Mouse (Mus musculus) intestine, postnatal 0 days (tissue): ENCODE results near the gene Zyx. TPM values are rescaled to one million over a fixed set of nuclear protein-coding genes. Genes with fewer than 3 reads are reported as not detected.

Experiments used
- ATAC-seq: fragments of 200-750 bp; cut with Nextera tagmentation; 2 replicates; pipeline ENCODE4 v1.8.0; 2017; ENCODE audit warnings: mild to moderate bottlenecking, moderate TSS enrichment, moderate library complexity
- H3K27ac ChIP-seq: fragments of 300-500 bp; sonication (generic); 2 replicates; pipeline ENCODE4 v1.5.1; 2014; ENCODE audit warnings: mild to moderate bottlenecking, low read depth, low read length, moderate library complexity
- H3K27me3 ChIP-seq: fragments of 300-500 bp; sonication (generic); replicated peaks from 2 replicates; pipeline ENCODE4 v1.6.1; 2014; ENCODE audit warnings: low read length, mixed read lengths; ENCODE audit not compliant: control insufficient read depth, insufficient read depth
- H3K36me3 ChIP-seq: fragments of 300-500 bp; sonication (generic); 2 replicates; pipeline ENCODE4 v1.6.1; 2014; ENCODE audit warnings: mild to moderate bottlenecking, moderate library complexity; ENCODE audit not compliant: control insufficient read depth, insufficient read depth
- H3K4me1 ChIP-seq: fragments of 300-500 bp; sonication (generic); replicated peaks from 2 replicates; pipeline ENCODE4 v1.6.1; 2014; ENCODE audit warnings: antibody characterized with exemption, low read length, mixed read lengths; ENCODE audit not compliant: control insufficient read depth, insufficient read depth
- H3K4me2 ChIP-seq: fragments of 300-500 bp; sonication (generic); replicated peaks from 2 replicates; pipeline ENCODE4 v1.6.1; 2014; ENCODE audit warnings: low read depth, mild to moderate bottlenecking, moderate library complexity
- H3K4me3 ChIP-seq: fragments of 300-500 bp; sonication (generic); 2 replicates; pipeline ENCODE4 v1.5.1; 2014; ENCODE audit warnings: low read depth, low read length
- H3K9ac ChIP-seq: fragments of 300-500 bp; sonication (generic); 2 replicates; pipeline ENCODE4 v1.6.1; 2014; ENCODE audit warnings: mild to moderate bottlenecking, low read depth, low read length
- H3K9me3 ChIP-seq: fragments of 300-500 bp; sonication (generic); 2 replicates; pipeline ENCODE4 v1.6.1; 2016; ENCODE audit warnings: mixed run types; ENCODE audit not compliant: control insufficient read depth
- CTCF ChIP-seq: sonication (generic); IDR thresholded peaks from 2 replicates; pipeline ENCODE4 v1.5.1; 2016; ENCODE audit warnings: low read depth, mild to moderate bottlenecking, control low read depth, antibody characterized with exemption, moderate library complexity
- WGBS: fragments of 180-500 bp; shearing (Covaris S2); extraction: QIAGEN DNeasy Blood & Tissue Kit; methylation state at CpG from one replicate; pipeline ENCODE4 v1.1.7; 2014; 5-methylcytosine and 5-hydroxymethylcytosine counted together
- polyA plus RNA-seq: library from polyadenylated mRNA; unstranded; fragments of >200 nt; fragmentation: Nextera tagmentation; extraction: Ambion mirVana; gene quantifications from 2 replicates; pipeline ENCODE4 v1.2.1, GENCODE M21; 2015

Zyx gene
- polyA plus RNA-seq, 1 experiment from 2014 or later: 54.8 TPM

DNA sequence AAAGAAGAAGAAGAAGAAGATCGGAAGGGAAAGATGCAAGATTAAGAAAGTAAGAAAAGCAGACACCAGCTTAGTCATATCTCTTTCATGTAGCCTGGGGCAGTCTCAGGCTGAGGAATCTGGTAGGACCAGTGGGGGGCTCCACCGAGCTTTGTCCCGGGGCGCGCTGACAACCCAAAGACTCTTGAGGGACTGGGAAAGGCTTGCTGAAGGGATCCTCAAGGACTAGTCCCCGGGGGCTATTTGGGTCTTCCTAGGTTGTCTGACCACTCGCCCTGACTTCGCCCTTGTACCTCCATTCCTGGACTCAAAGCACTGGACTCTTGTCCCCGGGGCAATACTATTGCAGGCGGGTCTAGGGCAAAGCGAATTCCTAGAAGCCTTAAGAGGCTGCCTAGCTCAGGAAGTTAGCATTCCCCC is 414 bp upstream of the Zyx start:
- Histone ChIP-seq H3K36me3 (peaks cover 9% of the 10 kb centered on the region; the same call in 1 of the 2 replicates), H3K27me3 (no peaks in the 10 kb centered on the region), H3K4me1 (peaks cover 20% of the 10 kb centered on the region), H3K9me3 (no peaks in the 10 kb centered on the region), H3K4me2 (peak overlapping the region; percentile 96), H3K27ac (peak overlapping the region; percentile 93), H3K9ac (peak overlapping the region; percentile 91), H3K4me3 (peak overlapping the region; percentile 89)
- peak; percentile 75 for TF ChIP-seq CTCF
- WGBS: 0% methylated on average over 11 of the region's 11 CpGs
- ATAC-seq: peak; percentile 52

DNA sequence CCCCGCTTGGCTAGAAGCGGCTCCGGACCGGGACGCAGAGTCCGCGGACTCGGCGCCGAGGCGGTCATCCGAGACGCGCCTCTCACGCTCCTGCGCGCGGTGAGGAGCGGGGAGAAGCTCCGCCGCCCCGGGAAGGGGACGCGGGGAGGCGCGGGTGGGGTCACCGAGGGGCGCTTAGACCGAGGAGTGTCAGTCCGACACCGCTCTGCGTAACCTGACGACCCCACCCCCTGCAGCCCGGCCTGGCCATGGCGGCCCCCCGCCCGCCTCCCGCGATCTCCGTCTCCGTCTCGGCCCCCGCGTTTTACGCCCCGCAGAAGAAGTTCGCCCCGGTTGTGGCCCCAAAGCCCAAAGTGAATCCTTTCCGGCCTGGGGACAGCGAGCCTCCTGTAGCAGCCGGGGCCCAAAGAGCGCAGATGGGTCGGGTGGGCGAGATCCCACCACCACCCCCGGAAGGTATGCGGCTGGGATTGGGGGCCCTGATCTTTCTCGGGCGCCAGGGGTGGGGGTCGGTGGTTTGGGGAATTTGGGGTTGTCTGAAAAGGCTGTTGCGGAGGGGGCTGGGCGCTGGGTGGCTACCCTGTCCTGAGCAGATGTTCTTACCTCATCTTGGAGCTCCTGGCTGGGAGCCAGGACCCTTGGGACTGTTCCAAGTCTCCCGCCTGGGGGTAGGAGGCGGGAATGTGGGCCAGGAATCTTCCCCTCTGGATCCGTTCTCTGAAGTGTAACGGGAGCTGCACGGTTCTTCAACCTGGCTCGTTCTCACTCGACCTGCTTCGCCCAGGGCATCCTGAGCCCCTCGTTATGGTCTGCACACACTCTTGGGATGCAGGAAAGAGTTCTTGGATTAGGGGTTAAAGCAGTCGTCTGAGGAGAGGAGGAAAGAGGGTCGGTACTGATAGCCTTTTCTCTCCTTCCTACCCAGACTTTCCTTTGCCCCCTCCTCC is 864 bp downstream of the Zyx start:
- no peaks in the 10 kb centered on the region for H3K9me3 ChIP-seq
- peaks cover 20% of the 10 kb centered on the region for H3K4me1 ChIP-seq

DNA sequence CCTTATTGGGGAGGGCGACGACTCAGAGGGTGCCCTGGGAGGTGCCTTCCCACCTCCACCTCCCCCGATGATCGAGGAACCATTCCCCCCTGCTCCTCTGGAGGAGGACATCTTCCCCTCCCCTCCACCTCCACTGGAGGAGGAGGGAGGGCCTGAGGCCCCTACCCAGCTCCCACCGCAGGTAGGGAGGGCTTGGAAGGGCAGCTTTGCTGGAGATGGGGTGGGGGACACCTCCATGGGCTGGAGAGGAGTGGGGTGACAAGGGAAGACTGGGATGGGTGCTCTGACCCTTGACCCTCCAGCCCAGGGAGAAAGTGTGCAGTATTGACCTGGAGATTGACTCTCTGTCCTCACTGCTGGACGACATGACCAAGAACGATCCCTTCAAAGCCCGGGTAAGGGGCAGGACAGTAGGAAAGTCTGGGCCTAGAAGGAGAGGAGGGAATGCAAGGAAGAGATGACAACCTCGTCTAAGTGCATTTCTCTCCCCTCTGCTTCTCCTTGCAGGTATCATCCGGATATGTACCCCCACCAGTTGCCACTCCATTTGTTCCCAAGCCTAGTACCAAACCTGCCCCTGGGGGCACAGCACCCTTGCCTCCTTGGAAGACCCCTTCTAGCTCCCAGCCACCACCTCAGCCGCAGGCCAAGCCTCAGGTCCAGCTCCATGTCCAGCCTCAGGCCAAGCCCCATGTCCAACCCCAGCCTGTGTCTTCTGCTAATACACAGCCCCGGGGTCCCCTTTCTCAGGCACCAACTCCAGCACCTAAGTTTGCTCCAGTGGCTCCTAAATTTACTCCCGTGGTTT is 1.7 kb downstream of the Zyx start:
- TF ChIP-seq CTCF: no peak
- Histone ChIP-seq H3K4me2 (peak overlapping the region; percentile 96), H3K4me1 (peaks cover 20% of the 10 kb centered on the region), H3K27ac (no peak overlapping the region), H3K9me3 (no peaks in the 10 kb centered on the region), H3K36me3 (peaks cover 19% of the 10 kb centered on the region), H3K4me3 (peak overlapping the region; percentile 89), H3K27me3 (no peaks in the 10 kb centered on the region), H3K9ac (peak overlapping the region; percentile 91)
- no peak for ATAC-seq
- 41% methylated on average over 13 of the region's 13 CpGs for WGBS

More for the DNA sequence above, 864 bp downstream of the Zyx start:
- Histone ChIP-seq H3K27me3 (no peaks in the 10 kb centered on the region), H3K9ac (peak overlapping the region; percentile 91), H3K4me2 (peak overlapping the region; percentile 96), H3K27ac (peak overlapping the region; percentile 93), H3K4me3 (peak overlapping the region; percentile 89), H3K36me3 (peaks cover 10% of the 10 kb centered on the region)
- ATAC-seq: peak; percentile 12
- 1% methylated on average over 69 of the region's 72 CpGs for WGBS
- TF ChIP-seq CTCF: no peak

DNA sequence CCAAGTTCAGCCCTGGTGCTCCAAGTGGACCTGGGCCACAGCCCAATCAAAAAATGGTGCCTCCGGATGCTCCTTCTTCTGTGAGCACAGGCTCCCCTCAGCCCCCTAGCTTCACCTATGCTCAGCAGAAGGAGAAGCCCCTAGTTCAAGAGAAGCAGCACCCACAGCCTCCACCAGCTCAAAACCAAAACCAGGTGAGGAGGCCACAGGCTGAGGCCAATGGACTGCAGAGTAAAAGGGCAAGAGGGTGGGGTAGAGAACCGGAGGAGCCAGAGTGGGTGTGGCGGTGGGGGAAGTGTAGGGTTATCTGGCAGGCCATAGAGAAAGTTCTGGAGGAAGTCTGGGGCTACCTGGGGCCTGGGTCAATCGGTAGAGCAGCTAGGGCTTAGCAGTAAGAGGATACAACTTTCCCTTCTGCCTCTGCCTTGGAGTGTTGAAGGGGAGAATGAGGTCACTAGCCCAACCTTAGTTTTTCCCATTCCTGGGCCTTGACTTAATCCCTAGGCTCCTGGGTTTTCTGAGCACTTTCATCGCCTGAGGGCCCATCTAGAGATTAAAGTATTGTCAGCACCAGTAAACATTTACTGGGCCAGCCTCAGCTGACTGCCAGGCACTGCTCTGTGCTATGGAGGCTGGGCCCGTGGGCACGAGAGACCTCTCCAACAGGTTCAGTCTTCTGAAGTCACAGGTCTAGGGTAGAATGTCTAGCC is 2.5 kb downstream of the Zyx start:
- no peak for ATAC-seq
- Histone ChIP-seq H3K4me3 (peak overlapping the region; percentile 89), H3K27ac (no peak overlapping the region; the same call in 1 of the 2 replicates), H3K36me3 (peaks cover 27% of the 10 kb centered on the region), H3K4me2 (peak overlapping the region; percentile 96), H3K27me3 (no peaks in the 10 kb centered on the region), H3K9ac (no peak overlapping the region), H3K4me1 (peaks cover 20% of the 10 kb centered on the region), H3K9me3 (no peaks in the 10 kb centered on the region)
- WGBS: 54% methylated on average over 7 of the region's 7 CpGs
- no peak for TF ChIP-seq CTCF

DNA sequence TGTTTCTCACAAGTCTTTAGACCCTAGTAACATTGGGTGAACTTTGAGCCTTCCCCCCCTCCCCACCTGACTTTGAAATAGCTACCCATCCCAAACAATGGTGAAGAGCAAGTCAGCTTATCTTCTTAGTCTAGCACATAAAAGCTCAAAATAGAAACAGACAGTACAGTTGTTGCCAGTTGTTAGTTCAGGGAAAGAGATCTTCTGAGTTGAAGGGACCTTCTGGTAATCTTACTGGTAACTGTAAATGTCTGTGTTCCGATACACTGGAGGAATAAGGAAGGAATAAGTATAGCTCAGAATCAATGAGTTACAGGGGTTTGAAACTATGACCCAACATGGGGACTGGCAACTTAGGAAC is 3.0 kb downstream of the Zyx start:
- Histone ChIP-seq H3K4me2 (0 out of 2 replicates have a peak overlapping the region, but pooled peaks have one; percentile 27), H3K9me3 (no peaks in the 10 kb centered on the region), H3K27me3 (no peaks in the 10 kb centered on the region), H3K4me1 (peaks cover 20% of the 10 kb centered on the region), H3K27ac (no peak overlapping the region), H3K9ac (no peak overlapping the region), H3K36me3 (peaks cover 32% of the 10 kb centered on the region), H3K4me3 (no peak overlapping the region)
- 85% methylated on average over 1 of the region's 1 CpGs for WGBS
- no peak for TF ChIP-seq CTCF
- no peak for ATAC-seq
